Mouse (Mus musculus) layer of hippocampus, postnatal 36 days (tissue): ENCODE results near the gene Ccdc51. TPM values are rescaled to one million over a fixed set of nuclear protein-coding genes. Genes with fewer than 3 reads are reported as not detected.

Source experiments
- DNase-seq, 2 experiments: peaks; one replicate each; pipeline ENCODE4 v3.0.0; 2022
- total RNA-seq, 2 experiments: library from RNA; stranded (reverse); gene quantifications; 2 replicates each; pipeline ENCODE4 v1.2.3; 2021

Gene Ccdc51
- 1 to 10 TPM; 8.5 to 9.1 TPM for total RNA-seq

- DNase-seq: peak; percentile 89
Observed at GRCm38 (mm10) chr9:109082124-109082800, at the start of gene Ccdc51, which contains the start of gene Tma7. Gene Ccdc51, plus strand, starts transcription at chr9:109082493. Gene Tma7, minus strand, starts transcription at chr9:109082587.

- no peak for DNase-seq
Observed at GRCm38 (mm10) chr9:109038086-109038895, 44.0 kb upstream of the Ccdc51 start, which contains the start of gene Shisa5. Gene Shisa5, plus strand, starts transcription at chr9:109038565.

DNA sequence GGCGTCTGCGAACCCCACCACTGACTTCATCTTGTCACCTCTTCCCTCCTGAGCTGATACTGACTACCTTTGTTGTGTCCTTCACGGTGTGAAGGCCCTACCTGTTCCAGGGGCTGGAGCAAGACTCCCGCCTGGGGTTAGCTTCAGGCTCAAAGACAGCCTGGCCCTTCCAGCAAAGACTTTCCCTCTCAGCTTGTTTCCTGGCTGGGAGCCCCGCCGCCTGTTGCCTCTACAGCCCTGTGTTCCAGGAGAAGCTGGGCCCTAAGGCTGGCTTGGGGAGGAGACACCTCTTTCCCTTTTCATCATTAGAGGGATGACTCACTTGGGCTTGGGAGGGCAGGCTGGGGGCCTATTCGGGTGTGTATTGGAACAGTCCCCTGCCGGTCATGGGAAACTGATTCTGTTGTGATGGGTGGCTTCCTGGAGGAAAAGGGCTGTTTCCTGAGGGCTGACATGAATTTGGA lies 43.4 kb upstream of the Ccdc51 start:
- DNase-seq: no peak

- DNase-seq: no peak
Observed at GRCm38 (mm10) chr9:109039681-109040080, 42.6 kb upstream of the Ccdc51 start.

DNA sequence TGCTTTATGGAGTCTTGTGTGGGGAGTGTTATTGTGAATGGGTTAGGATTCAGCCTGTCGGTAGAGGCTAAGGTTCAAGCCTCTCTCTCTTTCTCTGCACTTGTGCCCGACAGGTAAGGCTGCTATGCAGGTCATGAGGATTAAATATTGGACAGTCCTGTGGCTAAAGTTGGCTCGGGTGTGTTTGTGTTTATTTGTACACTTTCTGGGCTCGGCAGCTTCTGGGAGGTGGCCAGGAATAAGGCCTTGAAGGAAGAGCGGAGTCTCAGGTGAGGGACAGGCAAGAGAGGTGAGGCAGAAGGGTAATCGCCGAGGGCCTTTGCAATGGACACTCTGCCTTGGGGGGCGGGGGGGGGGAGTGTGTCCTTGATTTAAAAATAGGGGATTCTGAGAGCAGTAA lies 42.1 kb upstream of the Ccdc51 start:
- DNase-seq: no peak

DNA sequence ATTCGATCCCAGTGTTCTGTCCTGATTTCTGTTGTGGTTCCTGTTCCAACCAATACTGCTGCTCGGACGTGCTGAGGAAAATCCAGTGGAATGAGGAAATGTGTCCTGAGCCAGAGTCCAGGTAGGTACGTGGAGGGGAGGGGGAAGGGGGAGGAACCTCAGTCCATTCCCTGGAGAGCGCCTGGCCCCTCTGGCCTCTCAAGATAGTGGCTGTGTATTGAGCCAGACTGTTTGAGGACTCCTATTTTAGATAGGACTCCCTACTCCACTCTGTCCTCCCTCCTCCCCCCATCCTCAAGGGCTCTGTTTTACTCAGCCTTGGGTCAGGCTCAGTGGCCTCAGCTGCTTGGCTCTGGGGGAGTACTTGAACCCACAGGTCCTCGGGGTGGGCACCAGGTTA lies 41.4 kb upstream of the Ccdc51 start:
- DNase-seq: no peak

DNA sequence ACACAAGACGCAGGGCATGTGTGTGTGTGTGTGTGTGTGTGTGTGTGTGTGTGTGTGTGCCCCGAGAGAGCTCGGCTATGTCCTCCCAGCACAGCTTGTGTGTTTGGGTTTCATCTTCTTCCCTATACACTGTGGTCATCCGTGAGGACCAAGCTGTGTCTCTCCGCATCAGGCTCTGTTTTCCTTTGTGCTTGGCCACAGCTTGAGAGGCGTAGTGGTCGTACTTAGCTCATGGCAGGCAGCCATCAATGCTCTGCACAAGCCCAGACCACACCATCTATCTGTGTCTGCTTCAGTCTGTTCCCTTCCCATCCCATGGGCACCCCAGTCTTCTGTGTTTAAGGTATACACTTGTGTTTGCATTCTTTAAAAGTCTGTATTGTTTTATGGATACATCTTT lies 40.9 kb upstream of the Ccdc51 start:
- DNase-seq: no peak

DNA sequence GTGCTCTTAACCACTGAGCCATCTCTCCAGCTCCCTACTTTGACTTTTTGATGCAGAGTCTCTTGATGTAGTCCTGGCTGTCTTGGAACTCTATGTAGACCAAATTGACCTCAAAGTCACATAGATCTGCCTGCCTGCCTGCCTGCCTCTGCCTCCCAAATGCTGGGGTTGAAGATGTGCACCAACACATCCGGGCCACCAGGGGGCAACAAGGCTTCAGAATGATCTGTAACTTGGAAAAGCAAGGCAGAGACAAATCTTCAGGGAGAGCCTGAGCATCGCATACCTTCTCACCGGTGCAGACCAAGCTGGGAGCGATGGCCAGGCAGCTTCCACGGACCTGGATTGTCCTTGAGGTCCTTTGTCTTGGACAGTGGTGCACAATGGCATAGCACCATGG lies 36.0 kb upstream of the Ccdc51 start:
- DNase-seq: no peak

GRCm38 (mm10) chr9:109049316-109049715 lies 33.0 kb upstream of the Ccdc51 start:
- no peak for DNase-seq

- DNase-seq: no peak
Observed at GRCm38 (mm10) chr9:109049996-109050673, 32.2 kb upstream of the Ccdc51 start.

DNA sequence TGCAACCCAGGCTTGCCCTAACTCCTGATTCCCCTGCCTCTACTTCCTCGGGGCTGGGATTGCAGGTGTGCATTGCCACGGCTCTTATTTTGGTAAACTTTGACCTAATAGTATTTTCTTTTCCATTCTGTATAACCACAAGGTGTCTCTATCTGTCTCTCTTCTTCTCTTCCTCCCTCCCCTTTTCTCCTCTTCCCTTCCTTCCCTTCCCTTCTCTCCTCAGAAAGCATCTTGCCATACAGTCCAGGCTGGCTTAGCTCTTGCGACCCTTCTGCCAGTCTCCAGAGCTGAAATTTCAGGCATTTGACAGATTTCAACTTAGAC lies 31.7 kb upstream of the Ccdc51 start:
- no peak for DNase-seq

DNA sequence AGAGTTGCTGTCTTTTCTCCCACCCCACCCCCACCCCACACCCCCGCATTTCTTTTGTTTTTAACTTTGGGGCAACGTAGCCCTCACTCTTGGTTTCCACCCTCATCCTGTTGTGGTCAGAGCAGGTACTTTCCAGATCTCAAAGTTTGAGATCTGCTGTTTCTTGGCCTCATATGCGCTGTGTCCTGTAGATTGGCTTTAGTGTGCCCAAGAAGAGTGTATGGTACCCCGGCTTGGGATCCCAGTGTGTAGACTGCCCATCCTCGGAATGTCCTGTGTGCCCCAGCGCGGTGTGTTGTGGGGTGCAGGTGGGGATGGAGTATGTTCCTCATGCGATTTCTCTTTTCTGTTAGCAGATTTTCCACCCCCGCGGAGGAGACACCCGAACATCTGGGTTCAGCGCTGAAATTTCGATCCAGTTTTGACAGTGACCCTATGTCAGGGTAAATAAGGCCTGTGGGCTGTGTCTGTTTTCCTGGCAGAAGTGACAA lies 31.2 kb upstream of the Ccdc51 start:
- DNase-seq: no peak

- DNase-seq: no peak
Observed at GRCm38 (mm10) chr9:109051651-109052489, 30.4 kb upstream of the Ccdc51 start.

- no peak for DNase-seq
Observed at GRCm38 (mm10) chr9:109052490-109053260, 29.6 kb upstream of the Ccdc51 start.

DNA sequence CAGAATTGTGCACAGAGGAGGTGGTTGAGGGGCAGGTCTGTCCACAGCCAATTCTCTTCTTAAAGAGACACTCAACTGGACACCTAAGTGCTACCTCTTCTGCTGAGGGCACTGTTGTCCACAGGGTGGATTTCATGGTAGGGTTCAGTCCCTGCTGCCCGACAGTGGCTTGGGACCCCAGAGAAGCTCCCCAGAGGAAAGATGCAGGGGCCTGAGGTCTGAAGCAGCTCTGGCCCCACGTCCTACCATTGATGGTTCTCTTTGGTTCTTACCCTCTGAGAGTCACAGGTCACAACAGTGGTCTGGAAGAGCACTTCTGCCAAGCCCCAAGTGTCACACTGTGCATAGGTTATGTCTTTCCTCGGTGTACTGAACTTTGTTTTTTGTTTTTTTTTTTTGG lies 28.9 kb upstream of the Ccdc51 start:
- no peak for DNase-seq

GRCm38 (mm10) chr9:109053851-109054250 lies 28.4 kb upstream of the Ccdc51 start:
- no peak for DNase-seq

- DNase-seq: peak; percentile 65 to 71
Observed at GRCm38 (mm10) chr9:109054712-109055111, 27.6 kb upstream of the Ccdc51 start.

DNA sequence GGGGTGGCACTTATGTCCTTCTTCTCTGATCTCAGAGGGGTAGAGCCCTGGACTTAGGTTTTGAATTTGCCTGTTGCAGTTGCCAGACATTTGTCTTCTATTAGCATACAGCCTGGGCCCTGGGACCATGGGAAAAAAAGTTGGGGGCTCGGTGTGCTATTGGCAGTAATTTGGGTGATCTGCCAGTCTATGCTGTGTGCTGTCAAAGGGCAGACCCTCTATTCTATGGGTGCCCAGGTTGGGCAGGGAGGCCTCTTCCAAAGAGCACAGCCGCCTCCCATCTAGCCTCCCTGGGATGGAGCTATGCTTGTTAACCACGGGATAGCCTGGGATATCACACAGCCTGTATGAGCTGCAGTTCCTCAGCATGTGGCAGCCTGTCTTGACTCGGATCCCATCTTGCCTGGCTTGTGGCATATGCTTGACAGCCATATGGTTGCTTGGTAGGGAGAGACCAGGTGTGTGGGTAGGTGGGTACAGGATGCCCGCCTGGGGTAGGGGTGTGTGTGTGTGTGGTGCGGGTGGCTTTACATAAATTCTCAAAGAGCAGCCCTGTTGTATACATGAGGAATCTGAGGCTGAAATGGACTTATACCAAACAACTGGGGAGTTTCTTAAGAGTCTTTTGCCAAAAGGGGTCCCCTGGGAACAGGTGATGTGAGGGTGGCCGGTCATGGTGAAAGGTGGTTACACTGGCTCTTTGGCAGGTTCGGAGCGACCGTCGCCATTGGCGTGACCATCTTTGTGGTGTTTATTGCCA lies 26.8 kb upstream of the Ccdc51 start:
- DNase-seq: no peak

GRCm38 (mm10) chr9:109056081-109056690 lies 26.1 kb upstream of the Ccdc51 start:
- no peak for DNase-seq

GRCm38 (mm10) chr9:109056916-109057315 lies 25.4 kb upstream of the Ccdc51 start:
- no peak for DNase-seq
